Mouse (Mus musculus) forebrain, embryonic 12.5 days (tissue): Measurements from ENCODE around the gene Anxa6. TPM values are rescaled to one million over a fixed set of nuclear protein-coding genes. Genes with fewer than 3 reads are reported as not detected.

ENCODE experiments used
- ATAC-seq: fragments of 200-750 bp; cut with Nextera tagmentation; 2 replicates; pipeline ENCODE4 v1.8.0; 2017; ENCODE audit warnings: moderate TSS enrichment; ENCODE audit not compliant: low FRiP score
- H3K27ac ChIP-seq: fragments of 300-500 bp; sonication (generic); 2 replicates; pipeline ENCODE4 v1.5.1; 2016; ENCODE audit warnings: mild to moderate bottlenecking
- H3K27me3 ChIP-seq: fragments of 300-500 bp; sonication (generic); 2 replicates; pipeline ENCODE4 v1.6.1; 2016; ENCODE audit warnings: mild to moderate bottlenecking
- H3K36me3 ChIP-seq: fragments of 300-500 bp; sonication (generic); replicated peaks from 2 replicates; pipeline ENCODE4 v1.6.1; 2016; ENCODE audit warnings: mild to moderate bottlenecking
- H3K4me1 ChIP-seq: fragments of 300-500 bp; sonication (generic); 2 replicates; pipeline ENCODE4 v1.6.1; 2016
- H3K4me2 ChIP-seq: fragments of 300-500 bp; sonication (generic); 2 replicates; pipeline ENCODE4 v1.6.1; 2016; ENCODE audit warnings: mild to moderate bottlenecking, moderate library complexity
- H3K4me3 ChIP-seq: fragments of 300-500 bp; sonication (generic); replicated peaks from 2 replicates; pipeline ENCODE4 v1.5.1; 2016; ENCODE audit warnings: mild to moderate bottlenecking
- H3K9ac ChIP-seq: fragments of 300-500 bp; sonication (generic); 2 replicates; pipeline ENCODE4 v1.6.1; 2016; ENCODE audit warnings: mild to moderate bottlenecking
- H3K9me3 ChIP-seq: fragments of 300-500 bp; sonication (generic); 2 replicates; pipeline ENCODE4 v1.6.1; 2016
- WGBS: fragments of 180-500 bp; shearing (Covaris S2); methylation state at CpG from one replicate; pipeline ENCODE4 v1.1.7; 2016; 5-methylcytosine and 5-hydroxymethylcytosine counted together
- polyA plus RNA-seq: library from polyadenylated mRNA; unstranded; fragments of >200 nt; fragmentation: Nextera tagmentation; extraction: Ambion mirVana; gene quantifications from 2 replicates; pipeline ENCODE4 v1.2.1, GENCODE M21; 2016

Gene Anxa6
- polyA plus RNA-seq, 1 experiment from 2014 or later, result 59.1 TPM

- H3K27ac ChIP-seq, result no peak overlapping the region
- no peak overlapping the region for H3K9ac ChIP-seq
- H3K9me3 ChIP-seq, result no peaks in the 10 kb centered on the region
- no peak overlapping the region for H3K4me3 ChIP-seq
- no peak overlapping the region for H3K4me2 ChIP-seq
- H3K4me1 ChIP-seq, result peaks cover 35% of the 10 kb centered on the region
- peaks cover 10% of the 10 kb centered on the region; the same call in 1 of the 2 replicates for H3K27me3 ChIP-seq
- no peaks in the 10 kb centered on the region for H3K36me3 ChIP-seq
- ATAC-seq, result no peak
- 85% methylated on average over 2 of the region's 2 CpGs for WGBS
These were observed 5.9 kb downstream of the Anxa6 start for GRCm38 (mm10) chr11:55027204-55027855.

GRCm38 (mm10) chr11:55025896-55026295, 7.3 kb downstream of the Anxa6 start:
- peaks cover 31% of the 10 kb centered on the region for H3K4me1 ChIP-seq
- H3K9ac ChIP-seq, result no peak overlapping the region
- H3K27ac ChIP-seq, result no peak overlapping the region
- H3K4me3 ChIP-seq, result no peak overlapping the region
- no peak for ATAC-seq
- no peaks in the 10 kb centered on the region for H3K9me3 ChIP-seq
- no peaks in the 10 kb centered on the region for H3K36me3 ChIP-seq
- no peaks in the 10 kb centered on the region for H3K27me3 ChIP-seq
- H3K4me2 ChIP-seq, result no peak overlapping the region
- WGBS, result 98% methylated on average over 4 of the region's 4 CpGs

GRCm38 (mm10) chr11:55023583-55023982, 9.7 kb downstream of the Anxa6 start:
- 78% methylated on average over 3 of the region's 3 CpGs for WGBS
- H3K27me3 ChIP-seq, result no peaks in the 10 kb centered on the region
- H3K4me2 ChIP-seq, result peak overlapping the region; percentile 40
- ATAC-seq, result 0 out of 2 replicates have a peak, but pooled peaks have one; percentile 10
- H3K9me3 ChIP-seq, result no peaks in the 10 kb centered on the region
- H3K36me3 ChIP-seq, result 0 out of 2 replicates have a peak, but pooled peaks cover 2% of the 10 kb centered on the region
- no peak overlapping the region for H3K4me3 ChIP-seq
- peaks cover 31% of the 10 kb centered on the region for H3K4me1 ChIP-seq
- H3K9ac ChIP-seq, result no peak overlapping the region
- peak overlapping the region; percentile 96 for H3K27ac ChIP-seq

- Histone ChIP-seq H3K4me2 (peak overlapping the region; percentile 40), H3K9me3 (no peaks in the 10 kb centered on the region), H3K36me3 (0 out of 2 replicates have a peak, but pooled peaks cover 2% of the 10 kb centered on the region), H3K4me1 (peaks cover 31% of the 10 kb centered on the region), H3K4me3 (no peak overlapping the region), H3K9ac (no peak overlapping the region), H3K27me3 (no peaks in the 10 kb centered on the region), H3K27ac (peak overlapping the region; percentile 96)
- peak; percentile 92 for ATAC-seq
- 7% methylated on average over 10 of the region's 10 CpGs for WGBS
These were observed 10.1 kb downstream of the Anxa6 start for GRCm38 (mm10) chr11:55023049-55023564.

DNA sequence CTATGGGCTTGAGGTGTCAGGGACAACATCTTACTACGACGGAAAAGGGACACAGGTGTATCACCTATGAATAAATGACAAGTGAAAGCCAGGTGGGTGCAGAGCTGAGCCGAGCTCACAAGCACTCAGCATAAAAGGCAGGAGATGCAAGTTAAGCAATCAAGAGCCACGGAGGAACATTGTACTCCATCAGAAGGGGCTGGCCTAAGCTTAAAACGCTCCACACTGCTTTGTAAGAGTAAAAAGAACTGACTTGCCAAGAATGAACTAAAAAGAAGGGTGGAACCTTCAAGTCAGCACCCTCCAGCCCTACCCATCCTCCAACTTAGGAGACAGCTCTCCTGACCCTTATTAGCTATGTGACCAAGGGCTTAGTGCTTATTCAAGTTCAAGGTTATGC, 10.7 kb downstream of the Anxa6 start:
- Histone ChIP-seq H3K9me3 (no peaks in the 10 kb centered on the region), H3K4me1 (peaks cover 31% of the 10 kb centered on the region), H3K36me3 (0 out of 2 replicates have a peak, but pooled peaks cover 2% of the 10 kb centered on the region), H3K4me2 (peak overlapping the region; percentile 40), H3K27ac (peak overlapping the region; percentile 96), H3K9ac (no peak overlapping the region), H3K4me3 (no peak overlapping the region), H3K27me3 (no peaks in the 10 kb centered on the region)
- no peak; the same call in 1 of the 2 replicates for ATAC-seq
- 67% methylated on average over 5 of the region's 5 CpGs for WGBS

DNA sequence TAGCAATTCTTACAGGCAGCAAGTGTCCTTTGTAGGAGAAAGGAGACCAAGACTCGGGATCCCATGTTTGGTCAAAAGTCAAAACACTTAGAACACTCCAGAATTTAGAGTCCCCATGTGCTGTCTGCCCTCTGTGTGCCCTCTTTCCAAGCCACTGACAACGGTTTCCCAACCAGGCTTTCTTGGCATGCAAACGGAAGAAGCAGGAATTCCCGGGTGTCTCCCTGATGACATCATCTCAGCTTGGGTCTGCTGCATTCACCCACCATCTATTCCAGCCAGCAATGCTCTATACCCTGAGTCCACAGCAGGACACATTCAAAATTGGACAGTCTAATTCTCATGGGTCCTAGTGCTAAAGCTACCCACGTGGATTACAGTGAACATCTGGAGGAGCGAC, 11.4 kb downstream of the Anxa6 start:
- ATAC-seq, result no peak
- Histone ChIP-seq H3K4me2 (no peak overlapping the region), H3K27ac (no peak overlapping the region), H3K9me3 (no peaks in the 10 kb centered on the region), H3K9ac (no peak overlapping the region), H3K27me3 (no peaks in the 10 kb centered on the region), H3K36me3 (0 out of 2 replicates have a peak, but pooled peaks cover 2% of the 10 kb centered on the region), H3K4me1 (peaks cover 31% of the 10 kb centered on the region), H3K4me3 (no peak overlapping the region)
- WGBS, result 72% methylated on average over 6 of the region's 6 CpGs

GRCm38 (mm10) chr11:55021458-55021857, 11.8 kb downstream of the Anxa6 start:
- ATAC-seq, result no peak
- H3K27ac ChIP-seq, result no peak overlapping the region
- no peaks in the 10 kb centered on the region for H3K9me3 ChIP-seq
- no peak overlapping the region for H3K9ac ChIP-seq
- H3K36me3 ChIP-seq, result 0 out of 2 replicates have a peak, but pooled peaks cover 2% of the 10 kb centered on the region
- H3K27me3 ChIP-seq, result no peaks in the 10 kb centered on the region
- H3K4me2 ChIP-seq, result no peak overlapping the region
- H3K4me1 ChIP-seq, result peaks cover 31% of the 10 kb centered on the region
- H3K4me3 ChIP-seq, result no peak overlapping the region

- H3K4me3 ChIP-seq, result no peak overlapping the region
- no peaks in the 10 kb centered on the region for H3K9me3 ChIP-seq
- H3K27me3 ChIP-seq, result no peaks in the 10 kb centered on the region
- no peak overlapping the region for H3K4me2 ChIP-seq
- no peak for ATAC-seq
- WGBS, result 90% methylated on average over 2 of the region's 2 CpGs
- H3K27ac ChIP-seq, result no peak overlapping the region
- peaks cover 34% of the 10 kb centered on the region for H3K4me1 ChIP-seq
- 0 out of 2 replicates have a peak, but pooled peaks cover 2% of the 10 kb centered on the region for H3K36me3 ChIP-seq
- no peak overlapping the region for H3K9ac ChIP-seq
These were observed 13.5 kb downstream of the Anxa6 start for GRCm38 (mm10) chr11:55019711-55020110.

DNA sequence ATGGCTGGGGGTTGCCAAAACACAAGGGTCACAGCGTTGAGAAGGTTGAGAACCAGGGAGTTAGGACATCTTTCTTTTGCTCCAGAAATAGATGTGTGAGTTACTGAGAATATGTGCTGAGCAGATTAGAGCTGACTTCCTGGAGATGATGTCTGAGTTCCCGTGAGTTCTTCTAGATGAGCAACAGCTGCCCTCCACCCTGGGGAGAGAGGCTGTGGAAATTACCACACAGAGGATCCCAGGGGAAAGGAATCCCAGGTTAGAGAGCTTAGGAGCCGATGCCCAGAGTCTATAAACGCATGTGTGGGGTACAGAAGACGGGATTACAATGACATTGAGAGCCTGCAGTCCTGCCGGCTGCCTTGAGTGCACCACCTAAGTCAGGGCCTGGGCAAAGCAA, 15.2 kb downstream of the Anxa6 start:
- Histone ChIP-seq H3K4me1 (peaks cover 19% of the 10 kb centered on the region), H3K9me3 (no peaks in the 10 kb centered on the region), H3K36me3 (peaks cover 2% of the 10 kb centered on the region; the same call in 1 of the 2 replicates), H3K4me3 (no peak overlapping the region), H3K27me3 (no peaks in the 10 kb centered on the region), H3K4me2 (no peak overlapping the region), H3K9ac (no peak overlapping the region), H3K27ac (no peak overlapping the region)
- WGBS, result 81% methylated on average over 6 of the region's 6 CpGs
- no peak for ATAC-seq

DNA sequence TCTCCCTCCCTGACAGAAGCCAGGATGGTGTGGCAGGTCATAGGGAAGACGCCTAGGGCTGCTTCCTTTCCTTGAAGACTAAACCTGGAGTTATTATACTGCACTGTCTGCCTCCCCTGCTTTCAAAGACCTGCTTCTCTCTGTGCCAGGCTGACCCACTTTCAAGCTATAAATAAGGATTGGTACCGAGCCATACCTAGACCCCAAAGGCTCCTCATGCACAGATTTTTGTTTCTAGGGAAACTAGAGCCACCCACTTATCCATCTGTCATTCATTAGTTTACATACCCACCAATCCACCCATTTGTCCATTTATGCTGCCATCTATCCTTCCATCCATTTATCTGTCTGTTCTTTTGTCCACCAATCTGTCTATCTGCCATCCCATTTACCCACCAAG, 16.0 kb downstream of the Anxa6 start:
- H3K27me3 ChIP-seq, result no peaks in the 10 kb centered on the region
- 80% methylated on average over 2 of the region's 2 CpGs for WGBS
- peaks cover 2% of the 10 kb centered on the region; the same call in 1 of the 2 replicates for H3K36me3 ChIP-seq
- H3K27ac ChIP-seq, result no peak overlapping the region
- H3K4me2 ChIP-seq, result no peak overlapping the region
- peaks cover 11% of the 10 kb centered on the region for H3K4me1 ChIP-seq
- no peak for ATAC-seq
- H3K9me3 ChIP-seq, result no peaks in the 10 kb centered on the region
- H3K4me3 ChIP-seq, result no peak overlapping the region
- no peak overlapping the region for H3K9ac ChIP-seq

GRCm38 (mm10) chr11:55016758-55017157, 16.5 kb downstream of the Anxa6 start:
- WGBS, result 33% methylated on average over 1 of the region's 1 CpGs
- Histone ChIP-seq H3K27ac (no peak overlapping the region), H3K4me2 (no peak overlapping the region), H3K4me3 (no peak overlapping the region), H3K36me3 (peaks cover 2% of the 10 kb centered on the region; the same call in 1 of the 2 replicates), H3K27me3 (no peaks in the 10 kb centered on the region), H3K9ac (no peak overlapping the region), H3K4me1 (peaks cover 6% of the 10 kb centered on the region), H3K9me3 (no peaks in the 10 kb centered on the region)
- no peak for ATAC-seq

GRCm38 (mm10) chr11:55015831-55016241, 17.4 kb downstream of the Anxa6 start:
- H3K27ac ChIP-seq, result no peak overlapping the region
- H3K9ac ChIP-seq, result no peak overlapping the region
- H3K4me2 ChIP-seq, result no peak overlapping the region
- no peak overlapping the region for H3K4me3 ChIP-seq
- H3K27me3 ChIP-seq, result no peaks in the 10 kb centered on the region
- H3K9me3 ChIP-seq, result no peaks in the 10 kb centered on the region
- WGBS, result 80% methylated on average over 9 of the region's 9 CpGs
- H3K36me3 ChIP-seq, result peaks cover 2% of the 10 kb centered on the region; the same call in 1 of the 2 replicates
- H3K4me1 ChIP-seq, result 0 out of 2 replicates have a peak, but pooled peaks cover 3% of the 10 kb centered on the region
- ATAC-seq, result no peak

DNA sequence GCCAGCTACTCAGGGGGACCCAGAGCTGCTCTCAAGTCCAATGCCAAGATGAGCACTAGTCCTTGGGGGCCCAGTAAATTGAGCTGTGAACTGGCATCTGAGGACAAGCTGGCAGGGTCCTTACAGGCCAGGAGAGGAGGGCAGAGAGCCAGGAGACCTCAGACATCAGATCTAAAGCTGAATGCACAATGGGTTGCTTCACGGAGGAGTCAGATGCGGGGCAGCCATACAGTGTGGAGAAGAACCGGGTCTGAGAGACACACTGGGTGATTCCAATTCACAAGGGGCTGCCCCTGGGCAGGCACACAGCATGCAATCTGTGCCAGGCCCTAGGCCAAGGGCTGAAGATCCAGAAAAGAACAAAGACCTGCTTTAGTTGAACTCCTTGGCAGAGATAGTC, 18.0 kb downstream of the Anxa6 start:
- 0 out of 2 replicates have a peak, but pooled peaks cover 3% of the 10 kb centered on the region for H3K4me1 ChIP-seq
- no peak overlapping the region for H3K27ac ChIP-seq
- no peak overlapping the region for H3K4me3 ChIP-seq
- H3K27me3 ChIP-seq, result no peaks in the 10 kb centered on the region
- WGBS, result 81% methylated on average over 3 of the region's 3 CpGs
- no peak overlapping the region for H3K9ac ChIP-seq
- H3K36me3 ChIP-seq, result peaks cover 7% of the 10 kb centered on the region; the same call in 1 of the 2 replicates
- no peak for ATAC-seq
- H3K4me2 ChIP-seq, result no peak overlapping the region
- H3K9me3 ChIP-seq, result no peaks in the 10 kb centered on the region
